Mouse (Mus musculus): ENCODE data around the gene Dnaaf3. TPM values are rescaled to one million over a fixed set of nuclear protein-coding genes. Genes with fewer than 3 reads are reported as not detected.
"Not testable (repeated sequence)": the region's sequence is repeated elsewhere in the genome, so short reads cannot be mapped to it uniquely, and the experiment has no call there.

Gene Dnaaf3
- 0.63 and 0.75 TPM in 2 replicates for total RNA-seq (2021)
- long read RNA-seq, experiment 1: 0 reads
- long read RNA-seq, experiment 2: 0 reads

- DNase-seq: peak; percentile 89
Measured at GRCm38 (mm10) chr7:4532005-4532729, at the start of gene Dnaaf3. TSS of gene Dnaaf3 (minus strand) at chr7:4532453.

- DNase-seq: not testable (repeated sequence)
Measured at GRCm38 (mm10) chr7:4581481-4581880, 49.2 kb upstream of the Dnaaf3 start.

DNA sequence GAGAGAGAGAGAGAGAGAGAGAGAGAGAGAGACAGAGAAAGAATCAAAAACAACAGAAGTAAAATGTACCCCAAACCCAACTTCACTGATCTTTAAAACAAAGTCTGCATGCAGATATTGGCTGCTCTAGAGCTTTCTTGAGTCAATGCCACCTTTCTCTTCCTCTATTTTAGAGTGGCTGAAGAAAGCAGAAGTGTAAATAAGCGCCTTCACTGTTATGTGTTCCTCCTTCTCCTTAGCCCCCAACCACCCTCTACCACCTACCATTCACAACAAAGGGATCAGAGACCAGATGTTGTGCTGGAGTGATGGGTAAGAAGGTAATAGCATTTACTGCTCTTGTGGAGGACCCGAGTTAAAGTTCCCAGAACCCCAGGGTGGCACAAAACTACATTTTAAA lies 40.1 kb upstream of the Dnaaf3 start:
- DNase-seq: not testable (repeated sequence)

GRCm38 (mm10) chr7:4562660-4563059 lies 30.4 kb upstream of the Dnaaf3 start:
- DNase-seq: no peak

DNA sequence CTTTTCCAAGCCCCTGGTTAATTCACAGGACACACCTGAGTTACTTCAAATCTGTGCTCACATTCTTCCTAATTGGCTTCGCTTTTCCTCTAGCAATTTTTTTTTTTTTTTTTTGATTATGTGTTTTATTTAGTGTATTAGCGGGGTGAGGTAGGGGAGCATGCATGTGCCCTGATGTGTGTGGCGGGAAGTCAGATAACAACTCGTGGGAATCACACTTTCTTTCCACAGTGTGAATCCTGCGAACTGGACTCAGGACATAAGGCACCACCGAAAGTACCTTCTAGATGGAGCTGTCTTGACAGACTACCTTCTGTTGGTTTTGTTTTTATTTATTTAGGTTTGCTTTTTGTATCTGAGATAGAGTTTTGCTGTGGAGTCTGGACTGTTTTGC lies 24.9 kb upstream of the Dnaaf3 start:
- DNase-seq: no peak

GRCm38 (mm10) chr7:4556256-4557166 lies 24.3 kb upstream of the Dnaaf3 start:
- peak; percentile 82 for DNase-seq

- DNase-seq: no peak
Measured at GRCm38 (mm10) chr7:4547221-4547641, 15.0 kb upstream of the Dnaaf3 start, which contains the start of gene Syt5. TSS of gene Syt5 (minus strand) at chr7:4547541.

DNA sequence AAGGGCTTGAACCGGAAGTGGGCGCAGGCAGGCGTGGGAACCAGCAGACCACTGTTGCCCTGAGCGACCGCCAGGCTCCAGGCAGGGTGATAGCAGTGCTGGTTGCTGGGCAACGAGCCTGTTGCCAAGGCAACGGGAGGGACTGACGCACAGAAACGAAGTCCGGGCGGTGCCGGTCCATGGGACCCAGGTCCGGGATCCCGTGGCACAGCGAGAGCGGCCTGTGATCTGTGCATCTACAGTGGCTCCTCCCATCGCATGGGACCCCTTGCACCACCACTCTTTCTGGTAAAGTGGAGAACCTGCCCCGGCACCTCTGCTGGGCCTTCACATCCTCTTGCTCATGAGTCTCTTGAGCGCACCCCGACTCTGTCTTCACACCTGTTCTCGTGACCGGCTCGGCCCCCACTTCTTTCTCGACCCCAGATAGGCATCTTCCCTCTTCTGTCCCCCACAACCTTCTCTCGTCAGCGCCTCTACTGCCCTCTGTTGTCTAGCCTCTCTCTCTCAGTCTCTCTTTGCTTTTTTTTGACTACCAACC lies 14.4 kb upstream of the Dnaaf3 start:
- peak; percentile 86 for DNase-seq

GRCm38 (mm10) chr7:4546050-4546449 lies 13.8 kb upstream of the Dnaaf3 start:
- DNase-seq: no peak

DNA sequence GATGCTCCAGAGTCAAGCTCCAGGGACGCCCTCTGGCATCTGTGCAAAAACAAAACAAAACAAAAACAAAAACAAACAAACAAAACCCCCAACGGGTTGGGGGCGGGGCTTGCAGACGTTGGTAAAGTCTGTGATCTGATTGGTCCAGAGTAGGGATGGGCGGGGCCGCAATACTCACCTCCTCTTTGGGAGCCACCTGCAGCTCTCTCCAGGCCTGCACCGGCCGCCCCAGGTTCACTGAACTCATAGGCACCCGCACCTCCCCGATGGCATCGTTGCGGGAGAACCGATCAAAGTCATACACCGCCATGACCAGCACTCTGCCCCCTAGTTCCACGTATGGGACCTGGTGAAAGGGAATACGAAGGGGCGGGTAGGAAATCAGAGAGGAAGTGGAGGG lies 9.8 kb upstream of the Dnaaf3 start:
- DNase-seq: no peak

GRCm38 (mm10) chr7:4541344-4541743 lies 9.1 kb upstream of the Dnaaf3 start:
- no peak for DNase-seq

- DNase-seq: no peak
Measured at GRCm38 (mm10) chr7:4539019-4539418, 6.8 kb upstream of the Dnaaf3 start.

DNA sequence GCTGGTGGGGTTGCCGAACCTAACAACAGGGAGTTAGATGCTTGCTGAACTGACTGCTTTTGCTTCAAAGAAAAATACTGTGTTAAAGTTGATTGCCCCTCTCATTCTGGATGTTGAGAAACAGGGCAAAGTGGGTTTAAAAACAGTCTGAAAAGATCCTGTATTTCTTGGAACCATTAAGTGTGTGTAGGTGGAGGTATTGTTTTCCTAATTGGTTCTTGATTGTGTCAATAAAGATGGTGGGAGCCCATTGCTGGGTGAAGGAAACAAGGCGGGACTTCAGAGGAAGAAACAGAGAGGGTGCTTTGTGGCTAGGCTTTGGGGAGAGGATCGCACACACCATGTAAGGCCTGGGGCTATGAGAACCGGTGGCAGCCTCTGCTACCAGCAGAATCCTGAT lies 4.9 kb upstream of the Dnaaf3 start:
- DNase-seq: no peak

DNA sequence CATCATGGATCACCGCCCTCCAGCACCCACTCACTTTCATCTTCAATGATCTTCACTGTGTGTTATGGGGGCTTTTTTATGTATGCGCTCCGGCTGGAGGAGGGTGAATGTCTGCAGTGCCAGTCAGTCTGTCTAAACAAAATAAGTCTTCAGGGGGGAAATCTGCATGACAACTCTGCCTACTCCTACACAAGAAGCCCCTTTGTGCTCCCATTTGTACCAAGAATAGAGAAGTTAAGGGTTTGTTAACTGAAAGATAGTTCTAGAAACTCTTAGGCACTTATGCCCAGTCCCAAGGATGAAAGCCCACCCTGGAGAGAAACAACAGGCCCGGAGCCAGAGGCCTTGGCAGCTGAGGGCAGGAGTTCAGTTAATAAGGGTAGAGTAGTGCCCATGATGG lies 4.1 kb upstream of the Dnaaf3 start:
- DNase-seq: no peak

- DNase-seq: not testable (repeated sequence)
Measured at GRCm38 (mm10) chr7:4530166-4530565, 2.1 kb downstream of the Dnaaf3 start.

- no peak for DNase-seq
Measured at GRCm38 (mm10) chr7:4527302-4527689, 5.0 kb downstream of the Dnaaf3 start.

- peak; percentile 84 for DNase-seq
Measured at GRCm38 (mm10) chr7:4526341-4527301, 5.6 kb downstream of the Dnaaf3 start.

DNA sequence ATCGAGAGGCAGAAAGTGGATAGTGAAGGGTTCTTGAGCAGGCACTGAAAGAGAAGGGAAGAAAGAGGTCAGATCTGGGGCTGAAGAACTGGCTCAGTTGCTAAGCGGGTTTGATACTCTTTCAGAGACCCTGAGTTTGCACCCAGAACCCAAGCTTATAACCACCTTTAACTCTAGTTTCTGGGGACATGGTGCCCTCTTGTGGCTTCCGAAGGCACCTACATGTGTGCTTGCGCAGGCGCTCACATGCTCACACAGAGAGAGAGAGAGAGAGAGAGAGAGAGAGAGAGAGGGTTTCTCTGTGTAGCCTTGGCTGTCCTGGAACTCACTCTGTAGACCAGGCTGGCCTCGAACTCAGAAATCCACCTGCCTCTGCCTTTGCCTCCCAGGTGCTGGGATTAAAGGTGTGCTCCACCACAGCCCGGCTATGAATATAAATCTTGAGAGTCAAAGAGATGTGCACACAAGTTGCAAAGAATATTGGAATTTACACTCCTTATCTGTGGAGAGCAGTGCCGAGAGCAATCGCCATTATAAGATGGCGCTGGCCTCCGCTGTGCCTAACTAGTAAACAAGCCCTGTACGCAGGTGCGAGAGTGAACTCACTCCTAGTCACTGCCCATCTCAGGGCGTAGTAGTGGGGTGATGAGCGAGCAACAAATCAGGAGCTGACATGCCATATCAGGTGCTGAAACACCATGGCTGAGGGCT lies 7.9 kb downstream of the Dnaaf3 start, which contains the start of gene Tnni3:
Gene Tnni3 (minus strand): TSS at position 18 of the 711 bp plus-strand sequence.
- DNase-seq: peak; percentile 63

DNA sequence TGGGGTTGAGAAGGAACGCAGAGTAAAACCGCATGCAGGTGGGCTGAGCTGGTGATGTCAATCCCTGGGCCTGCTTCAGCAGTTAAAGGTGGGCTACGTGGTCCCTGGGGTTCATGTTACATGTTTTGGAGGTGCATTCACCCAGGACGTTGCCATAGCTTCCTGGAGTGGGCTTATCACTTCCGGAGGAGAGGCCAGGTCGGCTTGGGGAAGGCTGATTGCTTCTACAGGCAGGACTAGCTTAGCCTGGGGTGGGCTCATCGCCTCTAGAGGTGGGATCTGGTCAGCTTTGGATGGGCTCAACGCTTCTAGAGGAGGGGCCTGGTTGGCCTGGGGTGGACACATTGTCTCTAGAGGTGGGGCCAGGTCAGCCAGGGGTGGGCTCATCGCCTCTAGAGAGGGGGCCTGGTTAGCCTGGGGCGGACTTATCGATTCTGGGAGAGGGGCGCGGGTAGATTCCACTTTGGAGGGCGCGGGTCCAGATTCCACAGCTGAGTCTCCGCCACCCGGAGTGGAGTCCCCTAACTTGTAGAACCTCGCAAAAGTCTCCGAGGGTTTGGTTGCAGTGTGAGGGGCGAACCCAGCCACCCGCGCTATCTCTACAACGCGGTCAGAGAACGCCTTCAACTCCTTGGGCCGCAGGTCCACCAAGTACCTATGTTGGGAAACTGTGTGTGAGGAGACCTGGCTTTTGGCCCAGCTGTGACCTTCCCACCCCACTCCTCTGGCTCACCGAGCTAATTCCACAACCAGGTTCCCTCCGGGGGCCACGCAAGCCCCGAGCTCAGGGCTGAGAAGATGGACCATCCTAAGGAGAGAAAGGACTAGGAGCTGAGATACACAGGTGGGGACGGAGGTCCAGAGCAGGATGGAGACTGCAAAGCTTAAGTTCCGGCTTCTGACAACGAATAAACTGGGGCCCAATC lies 8.8 kb downstream of the Dnaaf3 start:
- DNase-seq: no peak

DNA sequence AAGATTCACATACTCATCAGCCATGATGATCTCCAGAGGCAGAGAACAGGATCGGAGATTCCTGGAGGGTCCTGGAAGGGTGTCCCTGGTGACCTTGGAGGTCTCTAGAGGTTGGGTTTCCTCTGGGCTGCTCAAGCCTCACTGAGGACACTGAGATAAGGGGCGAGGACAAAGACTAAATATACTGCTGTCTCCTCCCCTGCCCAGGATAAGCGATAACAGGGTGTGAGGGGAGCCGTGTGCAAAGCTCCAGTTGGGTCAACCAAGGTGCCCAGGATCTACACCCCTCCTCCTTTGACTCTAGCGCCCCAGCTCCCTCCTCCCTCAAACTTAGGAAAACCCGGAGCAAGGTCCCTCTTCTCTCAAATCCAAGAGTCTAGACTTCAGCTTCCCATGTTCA lies 10.0 kb downstream of the Dnaaf3 start:
- DNase-seq: no peak
